Mouse (Mus musculus): ENCODE measurements around the gene Lmntd1.

DNA sequence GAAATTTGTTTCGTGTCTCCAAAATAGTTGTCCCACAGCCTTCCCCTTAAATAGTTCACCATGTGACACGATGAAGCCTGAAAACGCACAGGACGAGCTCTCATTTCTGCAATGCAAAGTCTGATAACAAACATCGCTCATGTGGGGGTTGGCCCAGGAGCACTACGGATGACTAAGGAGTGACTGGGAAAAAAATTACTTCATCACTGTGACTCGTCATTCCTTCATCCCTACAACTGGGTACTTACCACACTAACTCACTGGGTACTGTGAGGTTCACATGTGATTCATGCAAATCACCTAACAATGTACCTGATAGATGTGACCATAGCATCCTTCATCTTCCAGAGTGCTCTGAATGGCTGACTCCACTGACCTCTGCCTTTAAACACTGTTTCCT, 118.4 kb downstream of the Lmntd1 start:
- TF ChIP-seq CTCF (IDR thresholded peaks at IDR 0.05; ENCODE audit: low read depth, low read length) (no peak), POLR2A (IDR thresholded peaks at IDR 0.05; ENCODE audit: borderline replicate concordance, low read depth, low read length) (no peak)
